Mouse (Mus musculus) hindbrain, embryonic 13.5 days (tissue): ENCODE results near the gene Rpl31. TPM values are rescaled to one million over a fixed set of nuclear protein-coding genes. Genes with fewer than 3 reads are reported as not detected.

ENCODE experiments used
- ATAC-seq: fragments of 200-750 bp; cut with Nextera tagmentation; 2 replicates; pipeline ENCODE4 v1.8.0; 2017; ENCODE audit warnings: moderate TSS enrichment; ENCODE audit not compliant: low FRiP score
- H3K27ac ChIP-seq: fragments of 300-500 bp; sonication (generic); 2 replicates; pipeline ENCODE4 v1.5.1; 2015; ENCODE audit warnings: inconsistent platforms, mild to moderate bottlenecking, moderate library complexity
- H3K27me3 ChIP-seq: fragments of 300-500 bp; sonication (generic); 2 replicates; pipeline ENCODE4 v1.6.1; 2015; ENCODE audit warnings: mild to moderate bottlenecking, inconsistent platforms
- H3K36me3 ChIP-seq: fragments of 300-500 bp; sonication (generic); 2 replicates; pipeline ENCODE4 v1.6.1; 2015; ENCODE audit warnings: mild to moderate bottlenecking, inconsistent platforms
- H3K4me1 ChIP-seq: fragments of 300-500 bp; sonication (generic); replicated peaks from 2 replicates; pipeline ENCODE4 v1.6.1; 2015; ENCODE audit warnings: inconsistent platforms
- H3K4me2 ChIP-seq: fragments of 300-500 bp; sonication (generic); 2 replicates; pipeline ENCODE4 v1.6.1; 2015; ENCODE audit warnings: inconsistent platforms, mild to moderate bottlenecking, moderate library complexity
- H3K4me3 ChIP-seq: fragments of 300-500 bp; sonication (generic); 2 replicates; pipeline ENCODE4 v1.5.1; 2015; ENCODE audit warnings: mild to moderate bottlenecking, inconsistent platforms
- H3K9ac ChIP-seq: fragments of 300-500 bp; sonication (generic); 2 replicates; pipeline ENCODE4 v1.6.1; 2015; ENCODE audit warnings: mild to moderate bottlenecking, inconsistent platforms
- H3K9me3 ChIP-seq: fragments of 300-500 bp; sonication (generic); 2 replicates; pipeline ENCODE4 v1.6.1; 2016; ENCODE audit warnings: inconsistent platforms
- WGBS: fragments of 180-500 bp; shearing (Covaris S2); methylation state at CpG from one replicate; pipeline ENCODE4 v1.1.7; 2015; 5-methylcytosine and 5-hydroxymethylcytosine counted together
- polyA plus RNA-seq: library from polyadenylated mRNA; unstranded; fragments of >200 nt; fragmentation: Nextera tagmentation; extraction: Ambion mirVana; gene quantifications from 2 replicates; pipeline ENCODE4 v1.2.1, GENCODE M21; 2015

The Rpl31 gene
- polyA plus RNA-seq, 1 experiment from 2014 or later = 394 TPM

DNA sequence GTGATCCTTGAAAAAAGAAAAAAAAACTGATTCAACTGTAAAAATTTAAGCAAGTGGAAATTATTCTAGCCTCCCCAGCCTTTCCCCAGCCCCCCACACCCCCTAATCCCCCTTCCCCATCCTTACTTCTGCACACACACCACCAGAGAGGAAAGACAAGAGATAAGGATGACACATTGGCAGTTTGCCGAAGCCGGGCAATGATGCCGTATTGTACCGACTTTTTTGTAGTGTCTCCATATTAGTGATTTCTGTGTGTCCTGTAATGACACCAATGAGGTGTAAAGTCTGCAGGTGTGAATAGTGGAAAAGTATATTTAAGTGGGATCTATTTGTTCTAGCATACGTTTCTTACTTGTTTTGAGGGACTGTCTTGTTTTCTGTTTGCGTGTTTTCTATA, 27.5 kb upstream of the Rpl31 start:
- no peak overlapping the region for H3K4me3 ChIP-seq
- ATAC-seq = no peak

DNA sequence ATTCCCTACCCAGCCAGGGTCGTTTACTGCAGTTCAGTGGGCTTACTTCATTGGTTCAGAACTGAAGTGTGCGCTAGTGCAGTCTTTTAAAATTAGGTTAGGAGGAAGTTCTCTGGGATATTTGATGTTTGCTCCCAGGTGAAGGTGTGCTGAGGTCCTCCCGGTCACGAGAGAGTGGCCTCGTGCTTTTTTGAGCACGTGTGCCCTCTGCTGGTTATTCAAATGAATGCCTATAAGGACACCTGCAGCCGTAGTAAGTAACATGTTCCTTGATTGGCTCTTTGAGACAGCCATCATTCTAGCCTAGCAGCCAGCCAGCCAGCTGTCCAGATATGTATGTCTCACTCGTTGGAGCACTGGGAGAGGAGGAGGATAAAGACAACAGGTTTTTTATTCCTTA, 27.0 kb upstream of the Rpl31 start:
- Histone ChIP-seq H3K27ac (no peak overlapping the region), H3K9ac (no peak overlapping the region), H3K4me1 (no peaks in the 10 kb centered on the region; the same call in none of the 2 replicates), H3K4me3 (no peak overlapping the region), H3K4me2 (no peak overlapping the region), H3K9me3 (no peaks in the 10 kb centered on the region), H3K27me3 (0 out of 2 replicates have a peak, but pooled peaks cover 8% of the 10 kb centered on the region), H3K36me3 (no peaks in the 10 kb centered on the region)
- 22% methylated on average over 8 of the region's 8 CpGs for WGBS
- ATAC-seq = peak; percentile 66; the same call in 1 of the 2 replicates

More for the DNA sequence above, 27.5 kb upstream of the Rpl31 start:
- WGBS = 91% methylated on average over 6 of the region's 6 CpGs
- H3K27ac ChIP-seq = no peak overlapping the region
- no peak overlapping the region for H3K4me2 ChIP-seq
- H3K27me3 ChIP-seq = 0 out of 2 replicates have a peak, but pooled peaks cover 13% of the 10 kb centered on the region
- H3K9me3 ChIP-seq = no peaks in the 10 kb centered on the region
- no peaks in the 10 kb centered on the region; the same call in none of the 2 replicates for H3K4me1 ChIP-seq
- H3K9ac ChIP-seq = no peak overlapping the region
- no peaks in the 10 kb centered on the region for H3K36me3 ChIP-seq

DNA sequence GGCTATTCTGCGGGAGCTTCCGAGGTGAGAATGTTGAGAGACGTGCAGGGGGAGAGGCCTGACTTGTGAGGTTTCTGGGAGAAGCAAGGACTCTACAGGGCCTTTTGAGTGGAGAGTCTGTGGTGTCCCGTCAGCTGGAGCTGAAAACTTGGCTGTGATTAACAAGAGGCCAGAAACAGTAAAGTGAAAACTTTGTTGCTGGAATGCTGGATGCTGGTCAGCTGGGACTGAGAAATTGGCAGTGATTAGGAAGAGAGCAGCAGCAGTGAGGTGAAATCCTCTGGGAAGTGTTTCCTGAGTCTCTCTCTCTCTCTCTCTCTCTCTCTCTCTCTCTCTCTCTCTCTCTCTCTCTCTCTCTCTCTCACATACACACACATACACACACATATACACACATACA, 25.8 kb upstream of the Rpl31 start:
- Histone ChIP-seq H3K36me3 (no peaks in the 10 kb centered on the region), H3K4me1 (no peaks in the 10 kb centered on the region; the same call in 1 of the 2 replicates), H3K27me3 (0 out of 2 replicates have a peak, but pooled peaks cover 3% of the 10 kb centered on the region), H3K9me3 (no peaks in the 10 kb centered on the region), H3K4me2 (no peak overlapping the region), H3K4me3 (no peak overlapping the region), H3K9ac (no peak overlapping the region), H3K27ac (no peak overlapping the region)
- WGBS = 89% methylated on average over 4 of the region's 4 CpGs
- ATAC-seq = no peak

DNA sequence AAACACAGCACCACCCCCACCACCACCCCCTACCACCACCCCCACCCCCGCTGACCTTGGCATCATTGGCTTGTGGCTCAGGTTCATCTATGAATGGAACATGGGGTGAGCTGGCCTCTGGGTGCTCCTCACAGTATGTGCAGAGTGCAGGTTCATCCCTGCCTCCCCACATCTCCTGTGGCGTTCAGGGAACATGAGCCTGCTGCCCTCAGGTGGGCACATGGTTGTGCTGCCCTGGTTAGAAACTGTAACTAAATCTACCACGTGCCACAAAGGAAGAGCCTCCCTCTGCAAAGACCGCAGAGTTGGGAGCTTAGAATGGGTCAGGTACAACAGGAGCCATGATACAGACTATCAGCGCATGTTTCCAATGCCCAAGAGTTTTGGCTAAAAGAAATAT, 24.4 kb upstream of the Rpl31 start:
- Histone ChIP-seq H3K9me3 (no peaks in the 10 kb centered on the region), H3K9ac (no peak overlapping the region), H3K27ac (no peak overlapping the region), H3K27me3 (0 out of 2 replicates have a peak, but pooled peaks cover 3% of the 10 kb centered on the region), H3K4me2 (no peak overlapping the region), H3K4me3 (no peak overlapping the region), H3K36me3 (no peaks in the 10 kb centered on the region), H3K4me1 (no peaks in the 10 kb centered on the region; the same call in 1 of the 2 replicates)
- WGBS = 81% methylated on average over 5 of the region's 5 CpGs
- no peak for ATAC-seq

DNA sequence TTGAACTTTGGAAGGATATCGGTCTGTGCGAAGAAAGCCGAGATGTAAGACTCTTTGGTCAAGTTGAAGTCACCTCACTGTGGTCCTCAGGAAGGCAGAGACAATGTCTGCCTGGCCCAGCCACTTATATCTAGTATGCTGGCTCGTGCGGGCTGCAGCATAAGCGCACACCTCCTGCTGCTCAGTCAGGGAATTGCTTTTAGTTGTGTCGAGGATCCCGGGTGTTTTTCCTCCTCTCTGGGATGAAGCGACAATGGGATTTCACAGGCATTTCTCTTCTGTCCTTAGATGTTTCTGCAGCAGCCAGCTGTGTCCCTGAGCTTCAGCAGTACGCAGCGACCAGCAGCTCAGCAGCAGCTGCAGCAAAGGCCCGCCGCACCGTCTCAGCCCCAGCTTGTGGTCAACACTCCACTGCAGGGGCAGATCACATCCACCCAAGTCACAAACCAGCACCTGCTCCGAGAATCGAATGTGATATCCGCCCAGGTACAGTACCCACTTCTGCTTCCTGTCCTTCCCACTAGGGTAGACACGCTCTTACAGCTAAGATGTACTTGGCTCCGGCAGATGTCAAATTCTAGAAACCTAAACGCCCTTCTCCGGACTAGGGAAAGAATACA, 22.6 kb upstream of the Rpl31 start:
- Histone ChIP-seq H3K9ac (no peak overlapping the region), H3K36me3 (no peaks in the 10 kb centered on the region), H3K4me2 (no peak overlapping the region), H3K27ac (no peak overlapping the region), H3K4me3 (no peak overlapping the region), H3K27me3 (0 out of 2 replicates have a peak, but pooled peaks cover 3% of the 10 kb centered on the region), H3K9me3 (no peaks in the 10 kb centered on the region), H3K4me1 (no peaks in the 10 kb centered on the region; the same call in 1 of the 2 replicates)
- WGBS = 61% methylated on average over 21 of the region's 21 CpGs
- no peak for ATAC-seq

DNA sequence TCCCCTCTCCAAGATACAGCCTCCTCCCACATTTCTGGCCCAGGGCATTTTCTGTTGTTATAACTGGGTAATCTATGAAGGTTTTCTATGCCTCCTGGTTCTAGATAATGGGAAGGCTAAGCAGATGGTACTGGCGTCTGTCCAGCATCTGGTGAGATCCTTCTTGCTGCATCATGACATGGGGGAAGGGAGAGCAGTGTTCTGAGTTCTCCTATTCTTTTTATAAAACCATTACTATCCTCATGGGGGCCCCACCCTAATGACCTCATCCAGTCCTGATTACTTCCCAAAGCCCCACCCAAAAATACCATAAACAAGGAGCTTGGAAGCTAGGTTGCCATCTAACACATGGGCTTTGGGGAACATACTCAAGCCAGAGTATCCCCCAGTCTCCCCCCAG, 18.6 kb upstream of the Rpl31 start:
- no peak overlapping the region for H3K9ac ChIP-seq
- ATAC-seq = no peak
- H3K4me2 ChIP-seq = no peak overlapping the region
- WGBS = 58% methylated on average over 1 of the region's 1 CpGs
- H3K4me1 ChIP-seq = no peaks in the 10 kb centered on the region
- H3K27me3 ChIP-seq = 0 out of 2 replicates have a peak, but pooled peaks cover 3% of the 10 kb centered on the region
- no peak overlapping the region for H3K27ac ChIP-seq
- H3K36me3 ChIP-seq = no peaks in the 10 kb centered on the region
- H3K4me3 ChIP-seq = no peak overlapping the region
- no peaks in the 10 kb centered on the region for H3K9me3 ChIP-seq

DNA sequence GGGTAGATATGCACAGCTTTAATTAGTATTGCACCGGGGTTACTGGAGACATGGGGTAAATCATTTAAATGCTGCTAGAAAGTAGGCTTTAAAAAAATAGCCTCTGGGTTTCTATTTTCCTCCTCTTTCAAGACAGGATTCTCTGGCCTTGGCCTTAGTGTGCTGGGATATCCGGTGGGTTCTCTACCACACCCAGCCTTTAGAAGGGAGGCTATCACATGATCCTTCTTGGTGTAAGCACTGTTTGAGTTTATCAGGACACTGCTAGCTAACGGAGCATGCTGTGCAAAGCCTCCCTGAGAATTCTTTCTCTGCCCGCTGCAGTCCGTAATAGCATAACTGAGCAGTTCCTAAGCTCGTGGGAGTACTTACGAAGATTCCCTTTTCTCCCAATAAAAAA, 18.2 kb upstream of the Rpl31 start:
- no peak for ATAC-seq
- no peak overlapping the region for H3K9ac ChIP-seq
- no peak overlapping the region for H3K4me2 ChIP-seq
- no peaks in the 10 kb centered on the region for H3K4me1 ChIP-seq
- no peak overlapping the region for H3K27ac ChIP-seq
- 0 out of 2 replicates have a peak, but pooled peaks cover 3% of the 10 kb centered on the region for H3K27me3 ChIP-seq
- H3K36me3 ChIP-seq = no peaks in the 10 kb centered on the region
- 85% methylated on average over 7 of the region's 7 CpGs for WGBS
- no peaks in the 10 kb centered on the region for H3K9me3 ChIP-seq
- no peak overlapping the region for H3K4me3 ChIP-seq

DNA sequence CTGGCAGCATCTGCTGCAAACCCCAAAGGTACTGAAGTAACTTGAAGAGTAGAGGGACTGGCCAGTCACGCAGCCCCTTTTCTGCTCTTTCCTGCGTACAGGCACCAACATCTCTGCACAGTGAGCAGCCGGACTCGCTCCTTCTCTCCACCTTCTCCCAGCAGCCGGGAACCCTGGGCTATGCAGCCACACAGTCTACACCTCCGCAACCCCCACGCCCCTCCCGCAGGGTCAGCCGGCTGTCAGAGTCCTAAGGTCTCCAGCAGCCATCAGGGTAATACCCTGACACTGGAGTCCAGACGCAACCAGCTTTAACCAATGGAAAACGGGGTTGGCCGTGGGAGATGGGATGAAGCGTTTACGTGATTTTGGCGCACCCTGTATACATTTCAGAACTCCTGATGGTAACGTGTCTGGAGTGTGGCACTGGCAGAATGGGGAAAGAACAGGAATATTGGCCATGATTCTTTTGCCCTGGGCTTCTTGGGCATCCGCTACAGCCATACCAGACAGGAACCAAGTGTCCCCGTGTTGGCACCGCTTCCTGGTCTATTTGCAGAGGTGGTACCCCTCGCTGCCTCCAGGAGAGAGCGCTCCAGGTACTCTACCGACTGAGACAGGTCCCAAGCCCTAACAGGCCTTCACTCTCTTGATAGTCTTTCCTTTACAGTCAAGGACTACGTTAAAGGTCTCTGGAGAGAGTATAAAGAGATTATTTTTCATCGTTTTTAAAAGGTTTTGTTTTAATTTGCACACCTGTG, 5.7 kb upstream of the Rpl31 start:
- WGBS = 32% methylated on average over 24 of the region's 24 CpGs
- H3K9ac ChIP-seq = peak overlapping the region; percentile 51; the same call in 1 of the 2 replicates
- peak; percentile 38; the same call in 1 of the 2 replicates for ATAC-seq

DNA sequence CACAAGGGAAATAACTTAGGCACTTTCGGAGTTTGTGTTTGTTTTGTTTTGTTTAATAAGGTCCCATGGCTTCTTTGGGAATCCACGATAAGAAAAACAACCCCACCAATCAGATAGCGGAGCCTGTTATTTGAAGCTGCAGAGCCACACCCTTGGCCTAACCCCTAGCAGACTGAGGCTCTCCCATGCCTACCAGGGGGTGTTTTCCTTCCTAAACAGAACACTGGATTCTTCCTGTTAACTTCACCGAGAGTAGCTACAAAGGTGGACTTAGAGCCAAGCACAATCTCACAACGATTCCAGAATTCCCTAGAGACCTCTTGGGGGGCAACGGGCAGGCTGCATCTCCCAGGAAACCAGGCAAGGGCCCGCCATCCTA, 5.1 kb upstream of the Rpl31 start:
- Histone ChIP-seq H3K36me3 (no peaks in the 10 kb centered on the region), H3K4me1 (peaks cover 16% of the 10 kb centered on the region), H3K27me3 (peaks cover 8% of the 10 kb centered on the region), H3K4me3 (no peak overlapping the region), H3K9ac (no peak overlapping the region), H3K27ac (no peak overlapping the region), H3K9me3 (no peaks in the 10 kb centered on the region), H3K4me2 (peak overlapping the region; percentile 51; the same call in 1 of the 2 replicates)
- 70% methylated on average over 7 of the region's 7 CpGs for WGBS
- no peak for ATAC-seq

More for the DNA sequence above, 5.7 kb upstream of the Rpl31 start:
- Histone ChIP-seq H3K27me3 (peaks cover 8% of the 10 kb centered on the region), H3K4me3 (peak overlapping the region; percentile 23), H3K9me3 (no peaks in the 10 kb centered on the region), H3K36me3 (no peaks in the 10 kb centered on the region), H3K27ac (no peak overlapping the region), H3K4me1 (peaks cover 13% of the 10 kb centered on the region), H3K4me2 (peak overlapping the region; percentile 51)

DNA sequence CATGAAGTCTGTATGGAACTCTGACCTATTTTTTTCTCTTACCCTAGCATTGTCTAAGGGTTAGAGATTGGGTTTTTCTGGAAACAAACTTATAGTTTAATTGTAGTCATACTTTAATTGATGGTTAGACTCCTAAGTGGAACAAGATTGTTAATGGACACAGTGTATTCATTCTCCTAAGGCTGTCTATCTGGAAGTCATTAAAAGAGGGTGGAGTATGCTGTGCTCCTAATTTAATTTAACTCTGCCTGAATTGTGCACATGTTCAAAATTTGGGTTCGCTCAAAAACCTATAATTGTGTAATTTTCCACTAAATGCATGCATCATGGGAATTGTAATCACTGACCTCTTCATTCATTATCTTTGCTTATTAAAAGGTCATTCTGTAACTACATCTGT, 2.1 kb upstream of the Rpl31 start:
- no peaks in the 10 kb centered on the region for H3K9me3 ChIP-seq
- H3K4me2 ChIP-seq = no peak overlapping the region
- H3K9ac ChIP-seq = no peak overlapping the region
- 77% methylated on average over 1 of the region's 1 CpGs for WGBS
- H3K4me1 ChIP-seq = peaks cover 28% of the 10 kb centered on the region
- H3K36me3 ChIP-seq = peaks cover 12% of the 10 kb centered on the region
- no peak for ATAC-seq
- peaks cover 8% of the 10 kb centered on the region for H3K27me3 ChIP-seq
- no peak overlapping the region for H3K4me3 ChIP-seq
- H3K27ac ChIP-seq = no peak overlapping the region

DNA sequence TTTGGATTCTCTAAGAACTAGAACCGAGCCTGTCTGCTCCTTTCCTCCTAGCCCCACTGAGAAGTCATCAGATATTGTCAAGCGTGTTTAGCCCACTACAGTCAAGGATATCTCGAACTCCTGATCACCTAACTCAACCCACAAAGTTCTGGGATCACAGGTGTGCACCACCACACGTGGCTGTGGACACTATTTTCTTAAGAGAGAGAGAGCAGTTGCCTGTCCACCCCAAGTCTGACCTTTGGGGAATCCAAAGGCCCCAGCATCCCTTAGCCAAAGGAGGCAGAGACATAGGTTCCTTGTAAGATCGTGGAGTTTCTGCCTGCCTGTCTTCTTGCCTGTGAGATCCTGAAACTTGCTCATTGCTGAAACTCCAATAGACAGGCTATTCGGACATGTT, 597 bp upstream of the Rpl31 start:
- peak; percentile 22 for ATAC-seq
- H3K9ac ChIP-seq = peak overlapping the region; percentile 76
- H3K9me3 ChIP-seq = no peaks in the 10 kb centered on the region
- H3K4me1 ChIP-seq = peaks cover 23% of the 10 kb centered on the region
- WGBS = 24% methylated on average over 6 of the region's 6 CpGs
- H3K27ac ChIP-seq = peak overlapping the region; percentile 85
- no peaks in the 10 kb centered on the region for H3K27me3 ChIP-seq
- peak overlapping the region; percentile 78 for H3K4me3 ChIP-seq
- H3K4me2 ChIP-seq = peak overlapping the region; percentile 58
- H3K36me3 ChIP-seq = peaks cover 27% of the 10 kb centered on the region

DNA sequence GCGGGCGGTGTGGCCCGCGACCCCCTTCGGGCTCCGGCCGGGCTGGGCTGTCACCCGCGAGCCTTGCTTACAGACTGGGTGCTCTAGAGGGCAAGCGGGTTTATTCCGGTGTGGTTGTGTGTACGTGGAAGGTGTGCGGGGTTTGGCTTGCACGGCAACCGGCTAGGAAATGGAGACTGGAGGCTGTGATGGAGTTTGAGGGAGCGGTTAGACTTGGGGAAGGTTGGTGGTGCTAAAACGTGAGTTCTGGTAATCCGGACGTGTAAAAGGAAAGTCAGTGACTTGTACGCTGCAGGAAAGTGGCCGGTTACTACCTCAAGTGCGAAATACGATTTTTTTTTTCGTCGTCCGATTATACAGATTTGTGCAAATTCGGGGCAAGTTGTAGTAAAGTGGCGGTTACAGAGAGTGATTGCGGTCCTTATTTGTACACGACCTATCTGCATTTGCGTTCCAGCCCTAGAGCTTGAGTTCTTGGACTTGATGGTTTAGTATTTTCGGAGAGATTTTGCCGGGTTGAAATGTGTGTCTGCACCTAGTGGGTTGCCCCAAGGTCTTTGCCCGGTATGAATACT, 712 bp downstream of the Rpl31 start:
- ATAC-seq = peak; percentile 76
- peak overlapping the region; percentile 78 for H3K4me3 ChIP-seq
- H3K4me1 ChIP-seq = peaks cover 20% of the 10 kb centered on the region
- WGBS = under 1% methylated on average over 34 of the region's 34 CpGs
- H3K9me3 ChIP-seq = no peaks in the 10 kb centered on the region
- peaks cover 40% of the 10 kb centered on the region for H3K36me3 ChIP-seq
- H3K27me3 ChIP-seq = no peaks in the 10 kb centered on the region
- peak overlapping the region; percentile 72 for H3K4me2 ChIP-seq
- peak overlapping the region; percentile 97 for H3K9ac ChIP-seq
- H3K27ac ChIP-seq = peak overlapping the region; percentile 94
